Mouse (Mus musculus) thymus, adult 2 months (tissue): Measurements from ENCODE around the gene Sin3a.

Source experiments
- CTCF ChIP-seq: fragments of 200-500 bp; IDR thresholded peaks from 2 replicates; pipeline ENCODE4 v1.5.1; 2012; ENCODE audit warnings: mild to moderate bottlenecking, control low read depth, low read length, moderate library complexity, borderline replicate concordance; ENCODE audit not compliant: control insufficient read depth, poor library complexity, insufficient read depth; ENCODE audit errors: extremely low read depth
- POLR2A ChIP-seq: fragments of 200-500 bp; IDR thresholded peaks from 2 replicates; pipeline ENCODE4 v1.6.1; 2012; ENCODE audit warnings: mild to moderate bottlenecking, low read length, control low read depth, moderate library complexity; ENCODE audit not compliant: control insufficient read depth, poor library complexity, insufficient read depth; ENCODE audit errors: extremely low read depth

- TF ChIP-seq POLR2A (no peak), CTCF (no peak)
These were observed 91.3 kb downstream of the Sin3a start for GRCm38 (mm10) chr9:57163137-57163536.
